Mouse (Mus musculus) spleen, postnatal 14 days (tissue): ENCODE measurements at regions not wholly inside any gene's neighbourhood (a gene's known extent, or its start where the extent isn't known, plus 50 kb on each side); places are given as distances from the start of the nearest gene placed in this dataset.

Experiments
- DNase-seq, 2 experiments: peaks; one replicate each; pipeline ENCODE4 v3.0.0; 2021 to 2022; ENCODE audit warnings: low spot score in 2 of 2

DNA sequence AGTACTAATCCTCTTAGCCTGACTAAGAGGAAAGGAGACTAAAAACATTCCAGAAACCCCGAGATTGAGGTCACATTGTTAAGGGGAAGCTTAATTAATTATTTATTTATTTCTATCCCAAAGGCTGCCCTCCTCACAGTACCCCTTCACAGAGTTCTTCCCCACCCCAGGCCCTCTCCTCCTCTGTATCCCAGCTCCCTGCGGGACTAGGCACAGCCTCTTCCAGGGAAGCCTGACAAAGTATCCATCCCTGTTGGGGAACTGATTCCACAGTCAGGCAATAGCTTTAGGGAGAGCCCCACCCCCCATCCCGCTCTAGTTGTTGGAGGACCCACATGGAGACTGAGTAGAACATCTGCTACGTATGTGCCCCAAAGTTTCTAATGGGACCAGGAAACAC is 254.6 kb downstream of the Atp23 start:
- no peak for DNase-seq

DNA sequence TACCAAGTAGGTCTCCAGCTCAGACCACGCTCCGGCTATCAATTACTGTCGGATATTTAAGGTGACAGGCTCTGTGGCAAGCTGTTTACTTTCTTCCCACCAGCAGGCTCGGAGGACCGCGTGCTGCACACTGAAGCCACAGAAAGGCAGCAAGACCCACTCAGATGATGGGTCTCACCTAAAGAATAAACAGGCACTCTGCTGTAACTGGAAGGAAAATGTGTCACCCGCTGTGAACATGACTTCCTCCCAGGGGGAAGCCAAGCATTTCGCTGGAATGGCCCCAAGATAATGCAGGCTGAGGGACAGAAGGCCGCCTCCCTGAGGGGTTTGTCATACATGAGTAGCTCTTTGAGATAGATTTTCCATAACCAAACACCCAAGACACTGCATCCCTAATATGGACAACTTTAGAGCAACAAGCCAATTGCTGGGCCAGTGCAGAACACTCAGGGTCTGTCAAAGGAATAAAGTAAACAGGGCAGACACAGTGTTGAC is 259.3 kb downstream of the Atp23 start:
- no peak for DNase-seq

GRCm38 (mm10) chr10:126634731-126635130 is 266.4 kb downstream of the Atp23 start:
- DNase-seq = no peak

DNA sequence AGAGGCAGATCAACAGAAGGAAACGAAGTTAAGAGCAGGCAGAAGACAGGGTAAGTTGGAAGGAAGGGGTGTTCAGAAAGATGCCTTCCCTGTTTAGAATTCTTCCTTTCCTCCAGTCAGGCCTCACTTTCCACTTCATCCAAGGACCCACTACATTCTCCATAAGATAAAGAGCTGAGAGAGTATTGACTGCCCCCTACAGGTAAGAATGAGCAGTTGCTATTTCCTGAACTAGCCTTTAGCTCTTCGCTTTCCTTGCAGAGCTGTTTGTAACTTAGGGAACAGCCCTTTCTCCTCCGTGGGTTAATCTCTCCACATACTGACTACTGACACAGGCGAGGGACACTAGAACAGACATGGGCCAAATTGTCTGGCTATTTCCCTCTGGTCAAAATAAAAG is 273.1 kb downstream of the Atp23 start:
- DNase-seq = no peak

DNA sequence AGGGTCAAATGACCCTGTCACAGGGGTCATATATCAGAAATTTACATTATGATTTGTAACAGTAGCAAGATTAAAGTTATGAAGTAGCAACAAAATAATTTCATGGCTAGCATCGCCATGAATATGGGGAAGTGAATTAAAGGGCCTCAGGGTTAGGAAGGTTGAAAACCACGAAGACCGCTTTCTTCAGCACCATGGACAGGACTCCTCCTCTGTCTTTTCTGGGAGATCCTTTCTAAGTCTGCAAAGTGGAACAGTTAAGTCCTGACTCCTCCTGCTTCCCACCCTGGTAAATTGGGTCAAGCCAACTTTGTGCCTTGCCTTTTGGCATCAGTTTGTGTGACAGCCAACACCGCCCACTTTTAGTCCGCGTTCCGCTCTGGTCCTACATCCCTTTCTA is 275.7 kb downstream of the Atp23 start:
- no peak for DNase-seq

DNA sequence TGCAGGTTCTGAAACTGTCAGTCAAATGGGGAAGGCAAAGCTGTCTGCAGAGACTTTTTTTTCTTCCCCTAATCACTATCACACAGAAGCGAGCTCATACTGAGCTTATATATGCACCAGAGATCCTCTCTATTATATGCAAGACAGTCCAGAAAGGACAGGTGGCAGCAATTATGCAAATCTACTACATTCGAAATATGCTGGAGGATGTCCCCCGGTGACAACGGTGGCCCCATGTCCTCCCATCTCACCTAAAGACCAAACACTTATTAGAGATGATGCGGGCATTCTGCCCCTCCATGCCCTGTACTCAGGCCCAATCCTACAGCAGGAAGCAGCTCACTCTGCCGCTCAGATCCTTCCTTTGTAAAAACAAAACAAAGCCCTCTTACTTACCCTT is 280.4 kb downstream of the Atp23 start:
- no peak for DNase-seq

GRCm38 (mm10) chr10:126619970-126620369 is 281.2 kb downstream of the Atp23 start:
- DNase-seq = no peak

DNA sequence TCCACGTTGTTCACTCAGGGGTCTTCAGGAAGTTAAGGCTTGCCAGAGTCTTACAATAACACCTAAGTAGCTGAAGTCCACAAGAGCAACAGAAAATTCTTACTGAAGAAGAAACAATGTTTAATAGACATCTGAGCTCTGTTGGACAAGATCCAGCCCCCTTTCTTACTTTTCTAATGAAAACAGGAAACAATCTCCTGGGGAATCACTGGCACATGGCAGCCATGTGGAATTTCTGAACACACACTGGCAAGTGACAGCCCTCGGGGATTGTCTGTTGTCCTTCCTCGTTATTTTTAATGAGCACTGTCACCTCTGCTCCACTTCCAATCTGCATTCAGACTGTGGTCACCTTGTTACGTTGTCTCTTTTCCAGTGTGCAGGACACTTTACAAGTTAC is 288.9 kb downstream of the Atp23 start:
- DNase-seq = no peak

GRCm38 (mm10) chr10:126610506-126610905 is 290.6 kb downstream of the Atp23 start:
- no peak for DNase-seq

DNA sequence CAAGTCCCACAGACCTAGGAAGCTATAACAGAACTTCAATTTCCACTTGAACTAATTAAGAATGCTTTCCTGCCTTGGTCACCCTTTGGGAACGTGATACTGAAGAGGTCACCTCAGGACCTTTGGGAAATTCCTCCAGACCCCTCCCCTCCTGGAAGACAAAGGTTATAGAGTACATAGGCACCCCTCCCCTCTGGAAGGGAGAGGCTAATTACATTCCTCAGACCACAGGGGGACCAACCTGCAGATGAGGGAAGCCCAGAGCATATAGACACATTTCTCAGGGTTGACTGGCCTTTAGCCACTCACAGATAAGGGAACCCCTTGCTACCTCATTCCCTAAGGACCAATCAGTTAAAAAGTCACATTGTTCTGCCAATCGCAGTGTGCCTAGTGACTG is 301.5 kb downstream of the Atp23 start:
- DNase-seq = no peak

- DNase-seq = no peak
Observed at GRCm38 (mm10) chr10:126568155-126568554, 333.0 kb downstream of the Atp23 start.

DNA sequence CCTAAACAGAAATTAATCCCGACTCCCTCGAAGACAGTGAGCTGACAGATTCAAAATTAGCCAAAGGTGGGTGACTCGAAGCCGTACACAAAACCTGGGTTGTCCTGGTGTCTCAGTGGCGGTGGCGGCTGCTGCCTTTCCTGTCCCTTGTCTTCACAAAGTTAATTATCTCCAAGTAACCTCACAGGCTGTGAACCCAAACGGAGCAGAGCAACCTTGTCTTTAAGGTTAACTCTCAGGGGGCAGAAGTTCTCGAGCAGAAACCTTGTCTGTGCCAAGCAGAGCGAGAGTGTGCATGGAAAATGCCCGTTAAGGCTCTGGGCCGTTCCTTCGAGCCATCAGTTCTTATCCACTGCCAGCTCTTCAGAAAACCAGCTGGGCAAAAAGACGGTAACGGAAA is 335.8 kb downstream of the Atp23 start:
- no peak for DNase-seq

DNA sequence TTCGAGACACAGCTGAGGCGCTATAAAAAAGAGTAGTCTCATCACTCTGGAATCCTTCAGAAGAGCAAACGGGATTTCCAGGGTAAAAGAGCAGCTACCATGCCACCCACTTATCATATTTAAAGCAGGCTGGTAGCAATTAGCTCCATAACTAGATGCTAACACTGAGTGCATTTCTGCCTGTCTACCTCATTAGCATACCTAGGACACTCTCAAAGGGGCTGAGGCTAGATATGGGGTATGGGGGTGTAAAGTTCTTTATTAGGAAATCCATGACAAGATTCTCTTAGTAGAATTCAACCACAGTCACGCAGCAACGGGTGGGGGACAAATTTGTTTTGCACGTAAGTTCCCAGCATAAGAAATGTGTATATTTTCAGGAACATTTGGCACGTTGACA is 346.1 kb downstream of the Atp23 start:
- no peak for DNase-seq

GRCm38 (mm10) chr10:126531950-126532349 is 369.2 kb downstream of the Atp23 start:
- no peak for DNase-seq

- DNase-seq = no peak
Observed at GRCm38 (mm10) chr10:126531368-126531767, 369.8 kb downstream of the Atp23 start.

- no peak for DNase-seq
Observed at GRCm38 (mm10) chr10:126528801-126529200, 372.4 kb downstream of the Atp23 start.

DNA sequence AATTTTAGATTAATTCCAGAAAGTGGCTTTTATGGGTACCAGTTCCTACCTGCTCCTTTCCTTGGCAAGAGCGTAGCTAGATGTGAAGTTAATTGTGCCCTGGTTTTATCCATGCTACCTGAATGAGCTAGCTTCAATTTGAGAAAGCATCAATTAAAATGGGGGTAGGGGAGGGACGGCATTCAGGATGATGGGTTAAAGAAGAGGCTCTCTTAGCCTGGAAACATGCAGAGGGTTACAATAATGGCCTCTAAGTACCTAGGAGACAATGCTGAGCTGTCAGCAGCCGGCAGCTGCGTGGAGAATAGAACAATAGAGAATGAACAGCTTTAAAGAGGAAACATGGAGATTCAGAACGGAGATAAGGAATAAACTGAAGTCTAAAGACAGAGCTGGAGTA is 375.0 kb downstream of the Atp23 start:
- no peak for DNase-seq

GRCm38 (mm10) chr10:126521836-126522815 is 379.0 kb downstream of the Atp23 start:
- DNase-seq = no peak

GRCm38 (mm10) chr10:126520973-126521372 is 380.2 kb downstream of the Atp23 start:
- no peak for DNase-seq

- no peak for DNase-seq
Observed at GRCm38 (mm10) chr10:126513185-126513584, 388.0 kb downstream of the Atp23 start.

GRCm38 (mm10) chr10:126511511-126511910 is 389.6 kb downstream of the Atp23 start:
- peak; percentile 96 to 98 for DNase-seq

DNA sequence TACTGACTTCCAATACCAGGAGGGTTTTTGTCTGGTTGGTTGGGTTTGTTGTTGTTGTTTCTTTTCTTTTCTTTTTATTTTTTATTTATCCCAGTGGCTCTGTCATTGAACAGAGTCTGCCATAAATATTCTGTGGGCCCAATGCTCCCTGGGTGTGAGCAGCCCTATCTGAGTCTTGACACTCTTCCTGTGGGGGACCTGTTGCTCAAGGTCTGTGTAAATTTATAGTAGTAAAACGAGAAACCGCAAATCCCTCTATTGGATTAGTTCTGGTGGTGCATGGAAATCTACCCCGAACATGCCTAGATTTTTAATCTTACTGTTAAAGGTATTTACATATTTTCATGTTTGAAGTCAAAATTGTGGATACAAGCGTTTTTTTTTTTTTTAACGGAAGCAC is 395.2 kb downstream of the Atp23 start:
- no peak for DNase-seq

GRCm38 (mm10) chr10:126502013-126502688 is 399.0 kb downstream of the Atp23 start:
- DNase-seq = no peak
